In the genomic region with DNA sequence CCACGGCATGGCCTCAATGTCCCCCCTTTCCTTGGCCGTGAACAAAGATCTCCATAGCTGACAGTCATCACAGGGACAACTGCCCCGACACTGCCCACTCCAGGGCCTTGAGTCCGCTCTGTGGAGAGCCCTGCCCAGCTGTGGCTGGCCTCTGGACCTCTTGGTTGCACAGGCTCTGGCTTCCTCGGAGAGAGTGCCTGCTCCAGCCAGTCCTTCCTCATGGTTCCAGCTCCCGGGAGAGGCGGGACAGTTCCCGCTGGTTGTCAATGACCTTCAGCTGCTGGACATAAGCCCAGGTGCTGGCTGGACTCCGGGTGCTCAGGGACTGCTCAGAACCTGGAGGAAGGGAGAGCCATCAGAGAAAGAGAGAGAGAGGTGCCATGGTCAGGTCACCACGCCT, we compare ENCODE assay signal across 8 mouse cellular contexts. TPM values are rescaled to one million over a fixed set of nuclear protein-coding genes. Genes with fewer than 3 reads are reported as not detected.
DNase-seq lines count a peak whose midpoint lies in the region; ATAC-seq and TF ChIP-seq lines count a peak whose summit lies in the region.

No protein-coding gene starts in this region.

- no peaks in the 10 kb centered on the region for H3K36me3 ChIP-seq in hindbrain, embryonic 13.5 days
- no peaks in the 10 kb centered on the region for H3K36me3 ChIP-seq in hindbrain, embryonic 11.5 days (ENCODE audit: control insufficient read depth, insufficient read depth, low read length)
- peaks cover 0 to 29% of the 10 kb centered on the region in 2 experiments for H3K36me3 ChIP-seq in CH12.LX (replicated peaks in 1 of 2; ENCODE audit: control insufficient read depth in 1 of 2, insufficient read depth in 1 of 2, low read length in 1 of 2)
- H3K36me3 ChIP-seq in hindbrain, embryonic 14.5 days (replicated peaks; ENCODE audit: control insufficient read depth, insufficient read depth): no peaks in the 10 kb centered on the region

- dilution Hi-C loops in CH12.LX (cut with MboI; ENCODE audit: extremely low pct_ligation_motif_present, extremely low pct_unique_long_range_greater_than_20kb, low sequenced_read_pairs): no loop called here

- no peak for TF ChIP-seq CTCF in CH12.LX (conservative IDR thresholded peaks at IDR 0.05 in 1 of 2, IDR thresholded peaks at IDR 0.05 in 1 of 2; ENCODE audit: low read depth in 2 of 2, low read length in 2 of 2)
- TF ChIP-seq CTCF in olfactory bulb, adult 2 months (IDR thresholded peaks at IDR 0.05; ENCODE audit: insufficient read depth, low read depth, low read length): no peak

- ATAC-seq in hindbrain, embryonic 13.5 days (ENCODE audit: low FRiP score): no peak
- ATAC-seq in hindbrain, embryonic 11.5 days (ENCODE audit: low FRiP score): no peak
- no peak for ATAC-seq in hindbrain, embryonic 14.5 days (ENCODE audit: low FRiP score)
- ATAC-seq in cerebellum, adult (ENCODE audit: insufficient number of reproducible peaks, low FRiP score, low TSS enrichment): no peak

- intact Hi-C loops in left cerebral cortex, postnatal 4 days (cut with DNase I): no loop called here

- H3K79me2 ChIP-seq in CH12.LX (replicated peaks; ENCODE audit: control insufficient read depth, extremely low read depth, insufficient read depth, poor library complexity, severe bottlenecking): no peaks in the 10 kb centered on the region

- H3K27ac ChIP-seq in hindbrain, embryonic 13.5 days: peak overlapping the region; percentile 31
- H3K27ac ChIP-seq in hindbrain, embryonic 11.5 days (ENCODE audit: low read depth, low read length): no peak overlapping the region
- peak overlapping the region; percentile 55 for H3K27ac ChIP-seq in CH12.LX (ENCODE audit: insufficient read depth, low read depth)
- H3K27ac ChIP-seq in hindbrain, embryonic 14.5 days: peak overlapping the region; percentile 14; the same call in 1 of the 2 replicates
- H3K27ac ChIP-seq in olfactory bulb, adult 2 months (ENCODE audit: insufficient read depth, low read depth, low read length): peak overlapping the region; percentile 47

- DNase-seq in hindbrain, embryonic 11.5 days (ENCODE audit: low spot score): no peak
- DNase-seq in CH12.LX (ENCODE audit: extremely low read depth): no peak
- DNase-seq in gastrocnemius, adult 18-20 months (ENCODE audit: low spot score): peak; percentile 84
- no peak for DNase-seq in hindbrain, embryonic 14.5 days (ENCODE audit: low spot score)
- no peak for DNase-seq in left cerebral cortex, postnatal 4 days

- H3K27me3 ChIP-seq in hindbrain, embryonic 13.5 days: 0 out of 2 replicates have a peak, but pooled peaks cover 4% of the 10 kb centered on the region
- no peaks in the 10 kb centered on the region for H3K27me3 ChIP-seq in hindbrain, embryonic 11.5 days (ENCODE audit: control insufficient read depth, insufficient read depth, low read length)
- no peaks in the 10 kb centered on the region for H3K27me3 ChIP-seq in CH12.LX (replicated peaks)
- H3K27me3 ChIP-seq in hindbrain, embryonic 14.5 days (ENCODE audit: control insufficient read depth, insufficient read depth, low read length): no peaks in the 10 kb centered on the region

- no peak overlapping the region for H3K9ac ChIP-seq in hindbrain, embryonic 13.5 days
- no peak overlapping the region for H3K9ac ChIP-seq in hindbrain, embryonic 11.5 days (ENCODE audit: low read depth, low read length)
- no peak overlapping the region for H3K9ac ChIP-seq in CH12.LX (ENCODE audit: insufficient read depth, low read depth)
- no peak overlapping the region; the same call in 1 of the 2 replicates for H3K9ac ChIP-seq in hindbrain, embryonic 14.5 days

- H3K4me2 ChIP-seq in hindbrain, embryonic 13.5 days: no peak overlapping the region
- no peak overlapping the region for H3K4me2 ChIP-seq in hindbrain, embryonic 11.5 days (replicated peaks; ENCODE audit: low read depth, low read length)
- no peak overlapping the region for H3K4me2 ChIP-seq in CH12.LX (ENCODE audit: insufficient read depth, low read depth, poor library complexity, severe bottlenecking)
- no peak overlapping the region for H3K4me2 ChIP-seq in hindbrain, embryonic 14.5 days (replicated peaks)

- in situ Hi-C loops in CH12.LX (cut with MboI; ENCODE audit: low pct_ligation_motif_present, low pct_unique_long_range_greater_than_20kb, low sequenced_read_pairs): no loop called here

- TF ChIP-seq EP300 in CH12.LX (IDR thresholded peaks at IDR 0.05; ENCODE audit: low read length): no peak

- peaks cover 36% of the 10 kb centered on the region for H3K4me1 ChIP-seq in hindbrain, embryonic 13.5 days (replicated peaks)
- H3K4me1 ChIP-seq in hindbrain, embryonic 11.5 days (replicated peaks; ENCODE audit: control insufficient read depth, insufficient read depth, low read length): 0 out of 2 replicates have a peak, but pooled peaks cover 2% of the 10 kb centered on the region
- H3K4me1 ChIP-seq in CH12.LX (ENCODE audit: control insufficient read depth in 1 of 2, insufficient read depth in 2 of 2): peaks cover 51 to 69% of the 10 kb centered on the region in 2 experiments
- H3K4me1 ChIP-seq in hindbrain, embryonic 14.5 days (replicated peaks; ENCODE audit: control insufficient read depth, insufficient read depth, low read length): peaks cover 19% of the 10 kb centered on the region
- H3K4me1 ChIP-seq in olfactory bulb, adult 2 months (ENCODE audit: control insufficient read depth, insufficient read depth, low read length): peaks cover 48% of the 10 kb centered on the region

- no peak for TF ChIP-seq RAD21 in CH12.LX (IDR thresholded peaks at IDR 0.05; ENCODE audit: low read depth, low read length)

- TF ChIP-seq POLR2A in CH12.LX (IDR thresholded peaks at IDR 0.05; ENCODE audit: low read depth, low read length): no peak
- TF ChIP-seq POLR2A in olfactory bulb, adult 2 months (IDR thresholded peaks at IDR 0.05; ENCODE audit: insufficient read depth, low read depth, low read length): no peak

- no peak overlapping the region for H3K4me3 ChIP-seq in hindbrain, embryonic 13.5 days
- no peak overlapping the region for H3K4me3 ChIP-seq in hindbrain, embryonic 11.5 days (ENCODE audit: low read depth, low read length)
- no peak overlapping the region for H3K4me3 ChIP-seq in CH12.LX (replicated peaks in 1 of 3; ENCODE audit: low read depth in 2 of 3, low read length in 2 of 3, poor library complexity in 1 of 3)
- H3K4me3 ChIP-seq in hindbrain, embryonic 14.5 days (replicated peaks; ENCODE audit: low read length): no peak overlapping the region
- H3K4me3 ChIP-seq in olfactory bulb, adult 2 months (ENCODE audit: insufficient read depth, low read depth, low read length): no peak overlapping the region

- no peaks in the 10 kb centered on the region for H3K9me3 ChIP-seq in hindbrain, embryonic 13.5 days
- H3K9me3 ChIP-seq in hindbrain, embryonic 11.5 days (ENCODE audit: control insufficient read depth, low read length): no peaks in the 10 kb centered on the region
- no peaks in the 10 kb centered on the region for H3K9me3 ChIP-seq in CH12.LX (replicated peaks; ENCODE audit: low read length)
- no peaks in the 10 kb centered on the region for H3K9me3 ChIP-seq in hindbrain, embryonic 14.5 days (ENCODE audit: control insufficient read depth, low read length)

- 80% methylated on average over 10 of the region's 10 CpGs for WGBS in hindbrain, embryonic 13.5 days
- WGBS in hindbrain, embryonic 11.5 days: 71% methylated on average over 10 of the region's 10 CpGs
- 76% methylated on average over 10 of the region's 10 CpGs for WGBS in hindbrain, embryonic 14.5 days
- 39% methylated on average over 10 of the region's 10 CpGs for WGBS in olfactory bulb, adult 2 months

RNA-seq across cellular contexts. Expression of a gene that starts 14.2 kb away (rescaled TPM):
- polyA plus RNA-seq in hindbrain, embryonic 13.5 days (2015; fragmentation: Nextera tagmentation; extraction: Ambion mirVana): 0.21 and 0.29 TPM in 2 replicates
- 0.11 TPM in 1 of 2 replicates, not detected in the other for polyA plus RNA-seq in hindbrain, embryonic 11.5 days (2014; fragmentation: Nextera tagmentation; extraction: Ambion mirVana)
- total RNA-seq in CH12.LX (2012; rRNA removed) (38.9 and 49.5 TPM in 2 replicates), CH12.LX (2014; rRNA removed) (60.5 and 66.9 TPM in 2 replicates)
- polyA plus RNA-seq in CH12.LX (2012; ENCODE audit: insufficient read length, low read depth): 64.0 and 69.8 TPM in 2 replicates
- under 1 TPM; 0.34 to 0.45 TPM for total RNA-seq in gastrocnemius, adult 18-20 months (2021)
- 0.20 and 0.31 TPM in 2 replicates for polyA plus RNA-seq in hindbrain, embryonic 14.5 days (2014; fragmentation: Nextera tagmentation; extraction: Ambion mirVana)
- polyA plus RNA-seq in olfactory bulb, adult 2 months (2012; ENCODE audit: insufficient read depth, insufficient read length, low replicate concordance, missing spikeins): not detected in 2 replicates
- under 1 TPM; 0.16 to 0.18 TPM for total RNA-seq in left cerebral cortex, postnatal 4 days (2021)

RNA-seq across cellular contexts. Expression of a gene that starts 22.4 kb away (rescaled TPM):
- polyA plus RNA-seq in hindbrain, embryonic 13.5 days (2015; fragmentation: Nextera tagmentation; extraction: Ambion mirVana): 10.4 and 10.8 TPM in 2 replicates
- polyA plus RNA-seq in hindbrain, embryonic 11.5 days (2014; fragmentation: Nextera tagmentation; extraction: Ambion mirVana): 3.6 and 4.0 TPM in 2 replicates
- total RNA-seq in CH12.LX (2012; rRNA removed) (2.8 and 3.4 TPM in 2 replicates), CH12.LX (2014; rRNA removed) (2.2 and 3.2 TPM in 2 replicates)
- 1.7 and 2.5 TPM in 2 replicates for polyA plus RNA-seq in CH12.LX (2012; ENCODE audit: insufficient read length, low read depth)
- 1 to 10 TPM; 6.6 to 9.0 TPM for total RNA-seq in gastrocnemius, adult 18-20 months (2021)
- 7.3 and 9.6 TPM in 2 replicates for polyA plus RNA-seq in hindbrain, embryonic 14.5 days (2014; fragmentation: Nextera tagmentation; extraction: Ambion mirVana)
- not detected in 2 replicates for polyA plus RNA-seq in olfactory bulb, adult 2 months (2012; ENCODE audit: insufficient read depth, insufficient read length, low replicate concordance, missing spikeins)
- 10 to 100 TPM; 21.2 to 24.2 TPM for total RNA-seq in left cerebral cortex, postnatal 4 days (2021)

RNA-seq across cellular contexts. Expression of a gene that starts 33.0 kb away (rescaled TPM):
- 59.8 and 62.9 TPM in 2 replicates for polyA plus RNA-seq in hindbrain, embryonic 13.5 days (2015; fragmentation: Nextera tagmentation; extraction: Ambion mirVana)
- 28.1 and 28.4 TPM in 2 replicates for polyA plus RNA-seq in hindbrain, embryonic 11.5 days (2014; fragmentation: Nextera tagmentation; extraction: Ambion mirVana)
- total RNA-seq in CH12.LX (2012; rRNA removed): 35.0 and 39.4 TPM in 2 replicates
- 23.2 and 25.4 TPM in 2 replicates for total RNA-seq in CH12.LX (2014; rRNA removed)
- 50.6 and 56.0 TPM in 2 replicates for polyA plus RNA-seq in CH12.LX (2012; ENCODE audit: insufficient read length, low read depth)
- total RNA-seq in gastrocnemius, adult 18-20 months (2021): 10 to 100 TPM; 45.0 to 48.7 TPM
- polyA plus RNA-seq in hindbrain, embryonic 14.5 days (2014; fragmentation: Nextera tagmentation; extraction: Ambion mirVana): 92.6 and 101 TPM in 2 replicates
- polyA plus RNA-seq in olfactory bulb, adult 2 months (2012; ENCODE audit: insufficient read depth, insufficient read length, low replicate concordance, missing spikeins): not detected in 2 replicates
- 10 to 100 TPM; 81.8 to 84.6 TPM for total RNA-seq in left cerebral cortex, postnatal 4 days (2021)

RNA-seq across cellular contexts. Expression of a gene that starts 39.7 kb away (rescaled TPM):
- 35.6 TPM in 2 replicates for polyA plus RNA-seq in hindbrain, embryonic 13.5 days (2015; fragmentation: Nextera tagmentation; extraction: Ambion mirVana)
- polyA plus RNA-seq in hindbrain, embryonic 11.5 days (2014; fragmentation: Nextera tagmentation; extraction: Ambion mirVana): 44.1 and 49.2 TPM in 2 replicates
- total RNA-seq in CH12.LX (2012; rRNA removed): 43.1 and 51.8 TPM in 2 replicates
- total RNA-seq in CH12.LX (2014; rRNA removed): 73.7 and 88.8 TPM in 2 replicates
- 69.1 and 83.7 TPM in 2 replicates for polyA plus RNA-seq in CH12.LX (2012; ENCODE audit: insufficient read length, low read depth)
- total RNA-seq in gastrocnemius, adult 18-20 months (2021): 10 to 100 TPM; 12.0 to 14.0 TPM
- 42.1 and 45.6 TPM in 2 replicates for polyA plus RNA-seq in hindbrain, embryonic 14.5 days (2014; fragmentation: Nextera tagmentation; extraction: Ambion mirVana)
- polyA plus RNA-seq in olfactory bulb, adult 2 months (2012; ENCODE audit: insufficient read depth, insufficient read length, low replicate concordance, missing spikeins): not detected in 2 replicates
- 10 to 100 TPM; 33.8 to 34.6 TPM for total RNA-seq in left cerebral cortex, postnatal 4 days (2021)

Comparison
In these comparisons a context has a peak if more than half of its experiments do, and no peak if none do; other contexts are left out.
1. RNA of a gene that starts 14.2 kb away (polyA plus RNA-seq): not detected in olfactory bulb, adult 2 months and 64.0 to 69.8 TPM in CH12.LX; 0.20 to 0.31 TPM in hindbrain, embryonic 14.5 days, 0.21 to 0.29 TPM in hindbrain, embryonic 13.5 days and 0.11 TPM in hindbrain, embryonic 11.5 days; every median in the first group is over 10 times any median in the second.